ENCODE assay signal across 18 mouse cellular contexts in genomic region chr16:30818541-30819120, GRCm38 (mm10).
DNase-seq lines count a peak whose midpoint lies in the region; ATAC-seq and TF ChIP-seq lines count a peak whose summit lies in the region.
"Had no signal": no experiment of that assay in that cellular context is flagged by ENCODE, and none has a peak within 500 bp of the region (broad histone marks: within the 10 kb centered on the region; RNA-seq: fewer than 3 reads in every experiment).

No protein-coding gene starts in this region.

- no peak for DNase-seq in heart, adult 2 months
- DNase-seq in heart, postnatal 4 days, result no peak
- peak; percentile 73 for DNase-seq in kidney, postnatal 0 days (ENCODE audit: low spot score)
- DNase-seq in kidney, postnatal 10 days, result no peak
- peak; percentile 23 for DNase-seq in embryonic facial prominence, embryonic 11.5 days (ENCODE audit: low spot score)
- peak; percentile 71 for DNase-seq in yolk sac, embryonic 10.5 days (ENCODE audit: low spot score)
- DNase-seq in cerebellum, postnatal 25 days, result no peak
- DNase-seq: cerebellum, postnatal 36 days; retina, postnatal 1 day; spleen, adult 18-20 months had no signal

- intact Hi-C loops in heart, adult 2 months (cut with DNase I), result no loop called here

- WGBS in heart, adult 2 months, result 18% methylated on average over 5 of the region's 5 CpGs
- 23% methylated on average over 5 of the region's 5 CpGs for WGBS in kidney, postnatal 0 days
- 45% methylated on average over 5 of the region's 5 CpGs for WGBS in embryonic facial prominence, embryonic 11.5 days

- H3K9me3 ChIP-seq in kidney, postnatal 0 days (replicated peaks; ENCODE audit: low read length), result no peaks in the 10 kb centered on the region
- H3K9me3 ChIP-seq in embryonic facial prominence, embryonic 11.5 days (replicated peaks; ENCODE audit: control insufficient read depth, low read length), result no peaks in the 10 kb centered on the region
- H3K9me3 ChIP-seq: forebrain, embryonic 15.5 days; hindbrain, embryonic 12.5 days; limb, embryonic 15.5 days; megakaryocyte, embryonic 14.5 days; neural tube, embryonic 15.5 days had no signal

- H3K79me2 ChIP-seq in heart, adult 2 months (replicated peaks; ENCODE audit: control insufficient read depth, insufficient read depth, low read length), result no peaks in the 10 kb centered on the region

- no peak overlapping the region for H3K9ac ChIP-seq in heart, adult 2 months (ENCODE audit: low read depth, low read length)
- no peak overlapping the region for H3K9ac ChIP-seq in kidney, postnatal 0 days (ENCODE audit: low read depth, low read length)
- no peak overlapping the region for H3K9ac ChIP-seq in embryonic facial prominence, embryonic 11.5 days (replicated peaks; ENCODE audit: low read length)
- H3K9ac ChIP-seq: forebrain, embryonic 15.5 days; hindbrain, embryonic 12.5 days; limb, embryonic 15.5 days; neural tube, embryonic 15.5 days had no signal

- H3K4me3 ChIP-seq in heart, adult 2 months, result no peak overlapping the region
- no peak overlapping the region for H3K4me3 ChIP-seq in kidney, postnatal 0 days (replicated peaks; ENCODE audit: low read depth, low read length)
- no peak overlapping the region for H3K4me3 ChIP-seq in embryonic facial prominence, embryonic 11.5 days (ENCODE audit: low read depth, low read length)
- H3K4me3 ChIP-seq: forebrain, embryonic 15.5 days; hindbrain, embryonic 12.5 days; layer of hippocampus, adult 2 months; limb, embryonic 15.5 days; megakaryocyte, embryonic 14.5 days; neural tube, embryonic 15.5 days had no signal

- no peak for TF ChIP-seq CTCF in heart, adult 2 months (IDR thresholded peaks at IDR 0.05)
- TF ChIP-seq CTCF in kidney, postnatal 0 days (IDR thresholded peaks at IDR 0.05; ENCODE audit: low read depth), result no peak

- H3K4me2 ChIP-seq in kidney, postnatal 0 days (ENCODE audit: low read length), result no peak overlapping the region
- no peak overlapping the region for H3K4me2 ChIP-seq in embryonic facial prominence, embryonic 11.5 days (ENCODE audit: low read depth, low read length)
- H3K4me2 ChIP-seq: forebrain, embryonic 15.5 days; hindbrain, embryonic 12.5 days; limb, embryonic 15.5 days; neural tube, embryonic 15.5 days had no signal

- no peak for TF ChIP-seq EP300 in heart, adult 2 months (IDR thresholded peaks at IDR 0.05; ENCODE audit: insufficient read depth, low read depth, low read length)

- H3K27ac ChIP-seq in heart, adult 2 months, result peak overlapping the region; percentile 28
- H3K27ac ChIP-seq in kidney, postnatal 0 days, result 0 out of 2 replicates have a peak overlapping the region, but pooled peaks have one; percentile 39
- H3K27ac ChIP-seq in embryonic facial prominence, embryonic 11.5 days (replicated peaks; ENCODE audit: low read depth, low read length), result no peak overlapping the region
- H3K27ac ChIP-seq: forebrain, embryonic 15.5 days; hindbrain, embryonic 12.5 days; layer of hippocampus, adult 2 months; limb, embryonic 15.5 days; neural tube, embryonic 15.5 days had no signal

- no peaks in the 10 kb centered on the region for H3K27me3 ChIP-seq in heart, adult 2 months (ENCODE audit: control insufficient read depth, insufficient read depth, low read length)
- no peaks in the 10 kb centered on the region for H3K27me3 ChIP-seq in kidney, postnatal 0 days (ENCODE audit: insufficient read depth, low read length)
- H3K27me3 ChIP-seq in embryonic facial prominence, embryonic 11.5 days (ENCODE audit: control insufficient read depth, insufficient read depth, low read length), result no peaks in the 10 kb centered on the region
- H3K27me3 ChIP-seq: forebrain, embryonic 15.5 days; hindbrain, embryonic 12.5 days; limb, embryonic 15.5 days; neural tube, embryonic 15.5 days; Patski had no signal

- ATAC-seq in kidney, postnatal 0 days (replicated peaks; ENCODE audit: low FRiP score, low read depth), result no peak
- ATAC-seq in embryonic facial prominence, embryonic 11.5 days (replicated peaks; ENCODE audit: insufficient number of reproducible peaks, low FRiP score, low TSS enrichment, low read depth), result no peak
- ATAC-seq: forebrain, embryonic 15.5 days; intestine, postnatal 0 days; Patski had no signal

- TF ChIP-seq POLR2A in heart, adult 2 months (IDR thresholded peaks at IDR 0.05; ENCODE audit: insufficient read depth, low read depth, low read length), result no peak

- H3K36me3 ChIP-seq in heart, adult 2 months (ENCODE audit: control insufficient read depth, insufficient read depth, low read length), result no peaks in the 10 kb centered on the region
- no peaks in the 10 kb centered on the region for H3K36me3 ChIP-seq in kidney, postnatal 0 days (ENCODE audit: insufficient read depth, low read length)
- no peaks in the 10 kb centered on the region for H3K36me3 ChIP-seq in embryonic facial prominence, embryonic 11.5 days (replicated peaks; ENCODE audit: control insufficient read depth, insufficient read depth, low read depth, low read length)
- H3K36me3 ChIP-seq: forebrain, embryonic 15.5 days; hindbrain, embryonic 12.5 days; limb, embryonic 15.5 days; neural tube, embryonic 15.5 days had no signal

- peaks cover 23% of the 10 kb centered on the region for H3K4me1 ChIP-seq in heart, adult 2 months (ENCODE audit: control insufficient read depth, insufficient read depth, low read length)
- H3K4me1 ChIP-seq in kidney, postnatal 0 days (replicated peaks; ENCODE audit: insufficient read depth, low read length), result peaks cover 24% of the 10 kb centered on the region
- H3K4me1 ChIP-seq in embryonic facial prominence, embryonic 11.5 days (ENCODE audit: control insufficient read depth, insufficient read depth, low read length), result no peaks in the 10 kb centered on the region

Comparison
In these comparisons a context has a peak if more than half of its experiments do, and no peak if none do; other contexts are left out.
1. DNase-seq: peak in kidney, postnatal 0 days (single experiment), embryonic facial prominence, embryonic 11.5 days (single experiment) and yolk sac, embryonic 10.5 days (single experiment); none in heart, adult 2 months (0 of 2), heart, postnatal 4 days (single experiment), kidney, postnatal 10 days (single experiment) and cerebellum, postnatal 25 days (0 of 2).